Comparison of ENCODE assay signal across 29 mouse cellular contexts in genomic region chr4:138801631-138802030, GRCm38 (mm10). TPM values are rescaled to one million over a fixed set of nuclear protein-coding genes. Genes with fewer than 3 reads are reported as not detected.
DNase-seq lines count a peak whose midpoint lies in the region.
"Had no signal": no experiment of that assay in that cellular context is flagged by ENCODE, and none has a peak within 500 bp of the region (broad histone marks: within the 10 kb centered on the region; RNA-seq: fewer than 3 reads in every experiment).

No protein-coding gene starts in this region.

- peak; percentile 55 for DNase-seq in layer of hippocampus, adult 9-11 months
- DNase-seq in layer of hippocampus, postnatal 36 days = no peak
- peak; percentile 91 for DNase-seq in brain, adult 2 months (ENCODE audit: low read depth, low spot score)
- DNase-seq in frontal cortex, adult 2 months (ENCODE audit: extremely low spot score in 1 of 2, low spot score in 1 of 2) = peak; percentile 69 to 75
- peak; percentile 51 to 89 for DNase-seq in left cerebral cortex, postnatal 25 days (ENCODE audit: low spot score in 2 of 2)
- no peak for DNase-seq in thymus, postnatal 36 days
- DNase-seq in cerebellum, postnatal 14 days = no peak
- DNase-seq: B cell, adult 2 months; cerebellum, adult 11-12 months; cerebellum, postnatal 25 days; embryo, embryonic 11 days; heart, postnatal 4 days; kidney, adult 8-10 months; kidney, postnatal 10 days; lung, adult 18-20 months; lung, postnatal 10 days; spleen, adult 18-20 months; thymus, postnatal 14 days had no signal

- intact Hi-C loops in left cerebral cortex, postnatal 25 days (cut with DNase I) = no loop called here

RNA-seq across cellular contexts. Expression of gene Pla2g2d, which starts 26.1 kb away (rescaled TPM):
- total RNA-seq in layer of hippocampus, postnatal 36 days (2021) = under 1 TPM; 0.23 to 0.40 TPM
- polyA plus RNA-seq in frontal cortex, adult 2 months (2012; rRNA removed) = 0.17 and 0.58 TPM in 2 replicates
- under 1 TPM; 0.28 to 0.48 TPM for total RNA-seq in left cerebral cortex, postnatal 25 days (2021)
- total RNA-seq: CH12.LX; G1E; heart, postnatal 4 days had no signal
- polyA plus RNA-seq: G1E; heart, embryonic 16.5 days had no signal

RNA-seq across cellular contexts. Expression of gene Pla2g2f, which starts 44.2 kb away (rescaled TPM):
- total RNA-seq in layer of hippocampus, postnatal 36 days (2021) = 1 to 10 TPM; 1.2 to 1.9 TPM
- 0.08 and 0.13 TPM in 2 replicates for polyA plus RNA-seq in frontal cortex, adult 2 months (2012; rRNA removed)
- total RNA-seq in left cerebral cortex, postnatal 25 days (2021) = not detected
- total RNA-seq: CH12.LX; left cerebral cortex, adult 8-10 months had no signal
- polyA plus RNA-seq: forebrain, embryonic 13.5 days; G1E; gonadal fat pad, adult 2 months; hindbrain, embryonic 14.5 days; liver, embryonic 12.5 days; neural tube, embryonic 15.5 days; Patski; testis, adult 2 months had no signal

Comparison
In these comparisons a context has a peak if more than half of its experiments do, and no peak if none do; other contexts are left out.
1. DNase-seq: peak in layer of hippocampus, adult 9-11 months (single experiment), brain, adult 2 months (single experiment), frontal cortex, adult 2 months (2 of 2) and left cerebral cortex, postnatal 25 days (2 of 2); none in layer of hippocampus, postnatal 36 days (0 of 2), thymus, postnatal 36 days (0 of 2) and cerebellum, postnatal 14 days (0 of 2).